Mouse (Mus musculus): ENCODE measurements around the gene Rab19. TPM values are rescaled to one million over a fixed set of nuclear protein-coding genes. Genes with fewer than 3 reads are reported as not detected.
"Not testable (repeated sequence)": the region's sequence is repeated elsewhere in the genome, so short reads cannot be mapped to it uniquely, and the experiment has no call there.

The Rab19 gene
- 28.5 to 54.8 TPM (median 44.2 TPM) in 3 replicates for total RNA-seq (2017)

DNA sequence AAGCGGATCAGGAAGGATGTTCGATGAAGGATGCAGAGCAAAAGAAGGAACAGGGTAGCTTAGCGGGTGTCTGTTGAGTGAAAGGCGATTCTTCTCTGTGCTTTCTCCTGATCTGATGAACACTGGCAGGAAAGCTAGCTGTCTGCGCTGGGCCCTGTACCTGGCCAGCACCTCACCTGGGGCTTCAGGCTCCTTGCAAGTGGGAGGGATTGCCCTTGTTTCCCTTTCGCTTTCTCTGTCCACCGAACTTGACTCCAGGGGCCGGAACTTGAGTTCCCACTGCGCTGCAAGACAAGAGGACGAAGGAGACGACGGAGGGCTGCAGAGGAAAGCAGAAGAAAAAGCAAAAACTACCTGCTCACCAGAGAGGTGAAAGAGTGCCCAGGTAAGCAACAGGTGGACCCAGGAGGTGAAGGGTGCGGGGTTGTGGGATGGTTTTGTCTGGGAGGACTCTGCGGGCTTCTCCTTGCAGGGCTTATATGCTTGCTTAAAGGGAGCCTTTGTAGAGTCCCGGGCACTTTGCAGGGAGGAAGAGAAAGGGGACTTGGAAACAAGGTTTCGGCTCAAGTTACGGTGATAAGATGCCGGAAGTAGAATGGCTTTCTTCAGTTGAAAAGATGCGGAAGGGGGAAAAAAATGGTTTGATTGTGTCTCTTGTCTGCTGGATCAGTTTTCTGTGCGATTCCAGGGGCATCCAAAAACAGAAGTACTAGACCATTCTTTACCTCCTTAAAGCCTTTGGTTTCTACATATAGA, at the start of gene Rab19:
TSS of gene Rab19 (plus strand) at position 51 of the 756 bp plus-strand sequence.
- ATAC-seq (replicated peaks; ENCODE audit: insufficient number of reproducible peaks, low FRiP score, low TSS enrichment, poor library complexity, severe bottlenecking), result 0 out of 2 replicates have a peak, but pooled peaks have one; percentile 7

DNA sequence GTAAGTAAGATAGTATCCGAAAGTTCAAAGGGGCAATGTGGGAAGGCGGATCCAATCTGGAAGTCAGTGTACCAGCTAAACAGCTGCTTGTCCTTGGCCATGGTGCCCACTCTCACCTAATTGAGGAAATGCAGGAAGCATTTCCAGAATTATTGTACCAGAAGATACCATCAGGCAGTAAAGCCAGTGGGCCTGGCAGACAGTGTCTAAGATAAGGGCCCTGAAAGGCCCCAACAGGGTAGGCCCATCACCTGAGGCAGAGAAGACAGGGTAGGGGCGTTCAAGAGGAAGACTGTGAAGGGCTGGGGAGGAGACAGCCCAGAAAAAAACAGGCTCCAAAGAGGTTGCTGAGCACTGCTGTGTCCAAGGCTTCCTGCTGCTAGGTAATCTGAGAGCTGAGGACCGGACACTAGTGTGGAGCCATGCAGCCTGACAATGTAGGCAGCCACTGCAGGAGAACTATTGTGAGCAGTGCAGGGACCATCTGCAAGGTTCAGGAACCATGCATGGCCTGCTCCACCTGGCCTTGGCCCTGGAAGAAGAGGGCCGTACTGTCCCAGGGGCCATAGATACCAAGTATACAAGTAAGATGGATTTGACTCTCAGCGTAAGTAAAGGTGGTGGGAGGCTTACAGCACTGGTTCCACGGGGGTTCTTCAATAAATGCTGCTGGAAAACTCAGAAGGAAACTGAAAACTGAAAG, 48.8 kb upstream of the Rab19 start:
- ATAC-seq (replicated peaks; ENCODE audit: insufficient number of reproducible peaks, low FRiP score, low TSS enrichment, poor library complexity, severe bottlenecking), result no peak

DNA sequence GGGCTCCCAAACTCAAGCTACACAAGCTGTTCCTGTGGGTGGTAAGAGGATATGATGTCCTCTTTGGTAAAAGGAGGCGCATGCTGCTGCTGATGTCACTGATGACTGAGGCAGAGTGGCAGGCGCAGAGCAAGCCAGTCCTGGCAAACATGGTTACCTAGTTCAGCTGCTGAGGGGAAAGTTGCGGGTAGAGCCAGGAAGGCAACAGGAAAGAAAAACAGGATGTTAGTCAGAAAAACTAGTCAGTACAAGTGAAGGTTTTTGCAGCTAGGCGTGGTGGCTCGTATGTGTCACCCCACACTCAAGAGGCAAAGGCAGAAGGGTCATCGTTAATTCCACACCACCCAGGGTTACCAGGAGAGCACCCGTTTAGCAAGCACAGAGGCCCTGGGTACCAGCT, 46.8 kb upstream of the Rab19 start:
- ATAC-seq (replicated peaks; ENCODE audit: insufficient number of reproducible peaks, low FRiP score, low TSS enrichment, poor library complexity, severe bottlenecking), result peak; percentile 81

DNA sequence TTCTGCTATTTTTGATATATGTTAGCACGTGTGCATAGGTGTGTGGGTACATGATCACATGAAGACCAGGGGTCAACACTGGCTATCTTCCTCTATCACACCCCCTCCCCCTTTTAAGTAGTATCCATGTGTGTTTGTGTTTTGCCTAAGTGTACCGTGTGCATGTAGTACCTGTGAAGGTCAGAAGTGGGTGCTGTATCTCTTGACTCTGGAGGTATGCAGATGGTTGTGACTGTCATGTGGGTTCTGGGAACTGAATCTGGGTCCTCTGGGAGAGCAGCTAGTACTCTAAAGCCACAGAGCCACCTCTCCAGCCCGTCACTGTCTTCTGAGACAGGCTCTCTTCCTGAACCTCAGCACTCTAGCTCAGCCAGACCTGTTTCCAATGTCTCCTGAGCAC, 46.1 kb upstream of the Rab19 start:
- ATAC-seq (replicated peaks; ENCODE audit: insufficient number of reproducible peaks, low FRiP score, low TSS enrichment, poor library complexity, severe bottlenecking), result no peak

DNA sequence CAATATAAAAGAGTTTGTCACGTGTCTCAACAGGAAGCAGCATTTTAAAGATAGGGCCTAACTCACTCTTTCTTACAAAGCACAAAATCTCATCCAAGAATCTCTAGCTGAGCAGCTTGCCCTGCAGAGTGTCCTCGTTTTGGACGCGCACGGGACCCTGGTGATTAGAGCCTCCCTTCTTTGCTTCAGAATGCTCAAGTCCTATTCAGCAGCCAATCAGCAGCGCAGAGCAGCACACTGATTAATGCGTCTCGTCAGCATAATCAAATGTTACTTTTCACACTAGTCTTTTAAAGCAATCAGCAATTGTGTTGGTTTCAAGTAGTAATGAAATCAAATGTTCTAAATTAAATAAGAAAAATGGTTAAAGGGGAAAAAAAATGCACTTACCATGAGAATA, 42.6 kb upstream of the Rab19 start:
- ATAC-seq (replicated peaks; ENCODE audit: insufficient number of reproducible peaks, low FRiP score, low TSS enrichment, poor library complexity, severe bottlenecking), result no peak

DNA sequence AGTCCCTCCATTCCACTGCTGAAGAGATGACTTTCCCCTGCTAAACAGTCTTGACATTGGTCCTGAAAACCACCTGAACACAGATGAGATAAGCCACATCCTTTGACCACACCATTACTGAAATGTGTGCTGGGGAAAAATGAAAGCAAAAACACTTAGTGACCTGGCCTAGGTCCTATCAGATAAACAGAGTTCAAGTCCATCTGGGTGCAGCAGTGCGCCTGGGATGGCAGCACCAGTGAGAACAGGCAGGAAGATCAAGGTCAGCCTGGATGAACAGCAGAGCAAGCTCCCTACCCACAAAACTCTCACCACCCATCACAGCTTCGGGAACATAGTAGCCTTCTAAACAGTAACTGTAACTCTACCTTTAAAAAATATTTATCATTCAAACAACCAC, 39.2 kb upstream of the Rab19 start:
- no peak for ATAC-seq (replicated peaks; ENCODE audit: insufficient number of reproducible peaks, low FRiP score, low TSS enrichment, poor library complexity, severe bottlenecking)

DNA sequence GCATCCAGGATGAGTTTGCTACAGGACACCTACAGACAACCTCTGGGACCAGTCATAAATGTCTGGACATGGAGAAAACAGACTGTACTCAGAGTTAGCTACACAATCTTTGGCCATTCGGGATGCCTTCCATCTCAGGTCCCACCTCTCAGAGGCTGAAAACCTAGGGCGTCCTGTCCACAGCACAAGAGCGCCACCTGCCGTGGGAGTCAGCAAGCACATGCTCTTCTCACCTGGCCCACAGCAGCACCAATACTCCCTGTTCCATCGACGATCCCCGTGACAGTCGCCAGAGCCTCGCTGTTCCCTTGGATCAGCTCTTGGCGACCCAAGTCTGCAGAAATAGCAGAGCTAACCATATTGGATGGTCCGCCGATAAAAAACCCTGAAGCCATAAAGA, 37.0 kb upstream of the Rab19 start:
- peak; percentile 87 for ATAC-seq (replicated peaks; ENCODE audit: insufficient number of reproducible peaks, low FRiP score, low TSS enrichment, poor library complexity, severe bottlenecking)

DNA sequence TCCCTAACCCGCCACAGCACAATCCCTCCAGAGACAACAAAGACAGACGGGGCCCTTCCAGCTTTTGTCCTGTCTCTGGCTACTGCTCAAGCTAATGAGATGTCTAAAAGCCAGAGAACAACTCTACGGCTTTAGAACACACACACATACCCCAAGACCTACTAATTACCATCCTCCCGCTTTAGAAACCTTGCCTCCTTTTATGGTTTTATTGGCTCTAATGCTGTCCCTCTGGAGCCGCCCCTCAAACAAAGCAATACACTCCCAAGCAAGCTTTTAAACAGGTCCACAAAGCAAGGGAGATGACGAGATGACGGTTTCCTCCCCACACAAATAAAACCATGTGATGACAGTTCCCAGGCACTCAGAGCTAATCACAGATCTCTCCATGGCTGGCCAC, 35.5 kb upstream of the Rab19 start:
- ATAC-seq (replicated peaks; ENCODE audit: insufficient number of reproducible peaks, low FRiP score, low TSS enrichment, poor library complexity, severe bottlenecking), result no peak

DNA sequence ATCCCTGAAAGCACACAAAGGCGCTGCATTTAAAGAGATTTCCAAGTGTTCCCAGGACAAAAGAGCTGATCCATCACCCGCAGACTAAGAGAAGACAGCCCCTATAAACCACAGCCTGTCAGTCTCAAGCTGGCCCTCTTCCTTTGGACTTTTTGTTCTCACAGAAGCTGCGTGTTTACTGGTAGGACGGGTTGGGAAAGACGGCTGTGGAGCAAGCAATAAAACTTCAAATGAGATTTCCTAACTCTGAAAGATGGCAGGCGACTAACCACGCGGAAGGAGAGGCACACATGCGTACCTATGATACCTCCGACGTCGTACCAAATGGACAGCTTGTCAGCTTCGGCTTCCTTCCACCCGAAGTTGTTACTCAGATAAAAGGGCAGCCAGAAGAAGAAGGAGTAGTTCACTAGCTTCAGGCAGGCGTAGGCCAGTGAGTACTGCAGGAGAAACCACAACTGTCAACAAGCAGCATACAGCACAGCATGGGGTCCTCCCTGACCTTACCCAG, 33.9 kb upstream of the Rab19 start:
- no peak for ATAC-seq (replicated peaks; ENCODE audit: insufficient number of reproducible peaks, low FRiP score, low TSS enrichment, poor library complexity, severe bottlenecking)

DNA sequence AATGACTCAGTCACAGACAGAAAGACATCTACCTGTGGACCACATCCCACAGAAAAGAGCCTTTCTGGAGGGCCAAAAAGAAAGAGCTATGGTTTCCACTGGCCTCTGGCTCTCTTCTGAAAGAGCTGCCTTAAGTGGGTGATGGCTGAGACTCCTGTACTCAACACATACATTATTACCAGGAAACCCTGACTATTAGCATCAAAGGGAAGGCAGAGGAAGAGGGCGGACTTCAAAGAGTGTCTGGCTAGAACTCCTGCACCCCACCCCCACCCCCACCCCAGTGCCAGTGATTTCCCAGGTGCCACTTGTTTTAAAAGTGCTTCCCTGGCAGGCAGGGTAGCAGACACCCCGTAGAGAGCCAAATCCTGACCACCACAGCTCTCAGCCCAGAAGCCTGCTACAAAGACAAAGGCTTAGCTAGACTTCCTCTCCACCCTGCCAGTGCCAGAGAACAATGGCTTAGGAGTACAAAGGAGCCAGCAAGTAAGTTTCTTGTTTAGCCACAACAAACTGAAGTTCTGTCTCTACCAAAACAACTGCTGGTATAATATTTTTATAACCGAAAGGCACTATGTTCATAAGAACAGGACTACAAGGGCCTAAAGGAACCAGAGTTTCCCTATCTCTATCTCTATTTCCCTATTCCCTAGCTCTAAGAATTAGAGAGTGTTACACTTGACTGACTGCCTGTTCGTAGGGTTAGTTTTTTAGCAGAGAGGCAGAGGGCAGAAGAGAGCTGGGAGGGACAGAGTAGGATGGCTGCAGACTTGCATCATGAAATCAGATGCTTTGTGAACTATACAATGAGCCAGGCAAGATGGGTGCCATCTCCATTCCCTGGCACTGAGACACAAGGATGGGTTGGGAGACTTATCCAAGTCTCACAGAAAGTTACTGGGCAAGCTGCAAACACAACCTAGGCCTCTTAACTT, 32.8 kb upstream of the Rab19 start:
- ATAC-seq (replicated peaks; ENCODE audit: insufficient number of reproducible peaks, low FRiP score, low TSS enrichment, poor library complexity, severe bottlenecking), result no peak

DNA sequence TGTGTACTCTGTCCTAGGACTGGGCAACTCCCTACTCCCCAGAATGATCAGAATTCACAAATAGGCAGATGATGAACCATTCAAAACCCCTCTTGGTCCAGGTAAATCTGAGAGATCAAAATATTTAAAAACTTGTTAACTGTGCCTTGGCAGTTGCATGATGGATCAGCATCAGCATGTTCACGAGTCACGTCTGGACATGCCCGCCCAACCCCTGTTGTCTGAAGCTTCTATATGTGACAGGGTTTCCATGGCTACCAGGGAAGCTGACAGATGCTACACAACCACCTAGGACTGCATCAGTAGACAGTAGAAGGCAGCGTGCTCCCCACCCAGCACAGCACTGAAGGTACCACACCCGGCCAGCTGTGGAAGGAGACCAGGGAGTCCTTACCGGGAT, 32.0 kb upstream of the Rab19 start:
- no peak for ATAC-seq (replicated peaks; ENCODE audit: insufficient number of reproducible peaks, low FRiP score, low TSS enrichment, poor library complexity, severe bottlenecking)

DNA sequence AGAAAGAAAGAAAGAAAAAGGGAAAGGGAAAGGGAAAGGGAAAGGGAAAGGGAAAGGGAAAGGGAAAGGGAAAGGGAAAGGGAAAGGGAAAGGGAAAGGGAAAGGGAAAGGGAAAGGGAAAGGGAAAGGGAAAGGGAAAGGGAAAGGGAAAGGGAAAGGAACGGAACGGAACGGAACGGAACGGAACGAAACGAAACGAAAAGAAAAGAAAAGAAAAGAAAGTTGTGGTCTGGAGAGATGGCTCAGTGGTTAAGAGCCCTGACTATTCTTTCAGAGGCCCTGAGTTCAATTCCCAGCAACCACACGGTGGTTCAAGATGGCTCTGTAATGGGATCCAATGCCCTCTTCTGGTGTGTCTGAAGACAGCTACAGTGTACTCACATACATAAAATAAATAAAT, 21.8 kb upstream of the Rab19 start:
- not testable (repeated sequence) for ATAC-seq (replicated peaks; ENCODE audit: insufficient number of reproducible peaks, low FRiP score, low TSS enrichment, poor library complexity, severe bottlenecking)

DNA sequence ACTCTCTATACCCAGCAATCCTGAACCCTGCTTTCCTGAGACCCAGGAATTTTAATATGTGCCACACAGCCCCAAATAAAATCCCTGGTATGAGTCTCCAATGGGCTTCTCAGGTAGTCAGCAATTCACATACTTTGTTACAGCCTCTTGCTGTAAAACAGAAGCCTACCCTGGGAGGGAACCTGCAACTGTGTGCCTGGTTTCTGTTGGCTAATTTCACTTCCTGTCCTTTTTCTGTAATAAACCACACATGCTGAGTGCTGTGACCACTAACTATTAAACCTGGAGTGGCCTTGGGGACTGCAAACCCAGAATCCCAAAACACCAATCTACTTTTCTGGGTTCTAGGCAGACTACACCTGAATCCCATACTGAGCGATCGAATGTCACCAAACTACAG, 18.3 kb upstream of the Rab19 start:
- peak; percentile 29; the same call in 1 of the 2 replicates for ATAC-seq (replicated peaks; ENCODE audit: insufficient number of reproducible peaks, low FRiP score, low TSS enrichment, poor library complexity, severe bottlenecking)

DNA sequence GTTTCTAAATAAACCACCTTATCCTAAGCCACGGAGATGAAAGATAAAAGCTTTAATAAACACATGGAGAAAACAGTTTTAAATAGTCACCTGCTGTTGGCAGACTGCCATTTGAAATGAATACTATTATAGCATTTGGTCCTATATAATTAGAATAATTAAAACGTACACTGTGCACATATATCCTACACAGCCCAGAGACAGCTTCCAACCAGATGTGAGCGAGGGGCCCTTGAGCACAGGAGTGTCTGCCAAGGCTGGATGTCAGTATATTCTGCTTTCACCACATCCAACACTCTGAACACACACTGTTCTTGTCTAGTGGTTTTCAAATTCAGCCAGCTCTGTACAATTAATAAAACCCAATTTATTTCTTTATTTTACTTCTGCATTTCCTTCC, 11.3 kb upstream of the Rab19 start:
- no peak for ATAC-seq (replicated peaks; ENCODE audit: insufficient number of reproducible peaks, low FRiP score, low TSS enrichment, poor library complexity, severe bottlenecking)

DNA sequence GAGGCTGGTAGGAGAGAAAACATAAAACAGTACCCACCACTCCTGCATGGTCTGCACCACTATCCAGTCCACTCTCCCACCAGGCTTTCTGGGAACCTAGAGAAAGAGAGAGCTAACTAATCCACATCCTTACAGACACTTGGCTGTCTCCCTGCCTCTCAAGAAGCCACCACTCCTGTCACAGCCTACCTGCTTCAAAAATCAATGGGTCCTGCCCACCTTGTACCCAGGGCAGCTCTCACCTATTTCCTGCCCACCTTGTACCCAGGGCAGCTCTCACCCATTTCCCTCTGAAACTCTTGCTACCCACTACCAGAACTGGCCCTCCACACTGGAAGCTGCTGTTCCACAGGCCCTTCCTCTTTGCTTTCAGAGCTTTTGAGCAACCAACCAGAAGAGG, 8.9 kb upstream of the Rab19 start:
- ATAC-seq (replicated peaks; ENCODE audit: insufficient number of reproducible peaks, low FRiP score, low TSS enrichment, poor library complexity, severe bottlenecking), result no peak

DNA sequence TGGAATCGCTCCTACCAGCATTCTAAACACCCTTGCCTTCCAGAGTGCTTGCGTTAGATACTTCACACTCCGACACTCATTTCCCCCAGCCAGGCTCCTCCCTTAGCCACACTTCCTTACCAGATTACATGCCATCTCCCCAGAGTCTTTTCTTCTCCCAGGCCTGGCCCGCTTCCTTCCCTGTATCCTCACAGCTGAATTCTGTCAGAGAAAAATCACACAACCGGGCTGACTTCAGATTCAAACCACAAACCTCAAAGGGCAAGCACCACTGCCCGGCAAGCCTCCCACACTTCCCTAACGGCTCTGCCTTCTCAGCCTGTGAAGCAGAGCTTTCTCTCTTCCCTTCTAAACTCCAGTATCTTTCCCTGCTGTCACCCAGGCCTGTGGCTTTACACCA, 8.2 kb upstream of the Rab19 start:
- ATAC-seq (replicated peaks; ENCODE audit: insufficient number of reproducible peaks, low FRiP score, low TSS enrichment, poor library complexity, severe bottlenecking), result peak; percentile 74

DNA sequence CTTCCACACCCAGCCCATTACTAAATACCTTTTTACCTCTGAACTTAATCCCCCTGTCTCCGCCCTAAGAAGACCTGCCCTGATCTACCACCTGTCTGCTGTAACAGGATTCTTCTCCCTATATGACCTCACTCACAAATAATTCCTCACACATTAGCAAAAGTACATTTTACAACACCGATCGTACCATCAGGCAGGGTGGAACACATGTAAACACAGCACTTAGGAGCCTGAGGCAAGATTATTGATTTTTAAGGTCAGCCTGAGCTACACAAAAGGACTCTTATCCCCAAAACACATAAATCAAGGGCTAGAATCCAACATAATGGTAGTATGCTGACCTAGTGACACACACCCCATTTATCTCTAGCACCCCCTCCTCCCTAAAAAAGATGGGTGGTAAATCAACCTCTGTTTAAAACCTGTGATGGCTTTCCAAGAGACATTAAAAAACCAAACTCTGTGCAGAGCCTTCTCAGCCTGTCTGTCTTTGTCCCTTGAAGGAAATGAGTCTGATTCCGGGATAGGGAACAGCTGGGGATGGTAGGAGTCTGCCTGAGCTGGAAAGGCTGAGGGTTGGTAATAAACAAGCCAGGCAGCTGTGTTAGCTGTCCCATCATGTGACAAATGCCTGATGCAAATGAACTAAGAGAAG, 7.5 kb upstream of the Rab19 start:
- ATAC-seq (replicated peaks; ENCODE audit: insufficient number of reproducible peaks, low FRiP score, low TSS enrichment, poor library complexity, severe bottlenecking), result no peak

DNA sequence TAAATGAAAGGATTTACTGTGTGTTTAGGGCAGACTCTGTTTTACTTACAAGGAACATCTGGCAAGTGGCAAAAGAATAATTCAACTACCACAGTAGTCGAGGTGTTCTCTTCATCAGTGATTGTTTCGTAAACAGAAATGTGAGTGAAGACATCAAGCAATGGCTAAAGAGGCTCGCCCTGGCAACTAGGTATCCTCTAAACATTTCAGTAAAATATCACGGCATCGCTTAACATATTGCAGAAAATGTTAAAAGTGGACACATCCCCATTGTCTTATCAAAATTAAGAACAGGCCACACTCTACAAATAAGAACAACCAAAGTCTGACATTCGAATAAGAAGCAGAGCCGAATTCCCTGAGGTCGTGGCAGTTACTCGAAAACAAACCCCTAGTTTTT, 4.2 kb upstream of the Rab19 start:
- no peak for ATAC-seq (replicated peaks; ENCODE audit: insufficient number of reproducible peaks, low FRiP score, low TSS enrichment, poor library complexity, severe bottlenecking)

All from monocyte, adult 5-6 weeks (primary cell).